Mouse (Mus musculus): ENCODE results near the gene Hist2h2be.
"Not testable (repeated sequence)": the region's sequence is repeated elsewhere in the genome, so short reads cannot be mapped to it uniquely, and the experiment has no call there.

DNA sequence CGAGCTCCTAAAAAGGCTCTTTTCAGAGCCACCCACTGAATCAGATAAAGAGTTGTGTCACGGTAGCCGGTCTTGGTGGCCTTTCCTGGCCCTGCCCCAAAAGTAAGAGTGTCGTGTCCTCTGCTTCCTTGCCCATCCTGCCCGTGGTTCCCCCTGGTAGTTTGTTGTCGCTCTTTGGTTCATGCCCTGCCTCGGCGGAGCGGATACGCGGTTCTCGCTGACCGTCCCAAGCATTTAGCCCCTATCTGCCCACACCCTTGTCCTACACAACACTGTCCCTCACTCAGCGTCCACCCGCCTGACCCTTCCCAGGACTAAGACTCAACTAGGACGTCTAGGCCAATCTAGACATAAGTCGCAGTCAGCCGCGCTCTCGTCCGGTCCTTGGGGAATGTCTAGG is 25.1 kb downstream of the Hist2h2be start:
- not testable (repeated sequence) for TF ChIP-seq CTCF (conservative IDR thresholded peaks at IDR 0.05 in 1 of 2, IDR thresholded peaks at IDR 0.05 in 1 of 2; ENCODE audit: low read depth in 2 of 2, low read length in 2 of 2); EP300 (IDR thresholded peaks at IDR 0.05; ENCODE audit: low read length); BHLHE40 (IDR thresholded peaks at IDR 0.05; ENCODE audit: low read depth, low read length); USF1 (IDR thresholded peaks at IDR 0.05; ENCODE audit: low read depth, low read length); MAX (IDR thresholded peaks at IDR 0.05; ENCODE audit: low read length); ZKSCAN1 (IDR thresholded peaks at IDR 0.05; ENCODE audit: borderline replicate concordance, low read depth, low read length); HCFC1 (IDR thresholded peaks at IDR 0.05; ENCODE audit: low read depth, low read length); E2F4 (IDR thresholded peaks at IDR 0.05; ENCODE audit: insufficient replicate concordance, low read depth, low read length); ELF1 (IDR thresholded peaks at IDR 0.05; ENCODE audit: low read depth, low read length); RCOR1 (conservative IDR thresholded peaks at IDR 0.05; ENCODE audit: low read depth, low read length)
- peak; percentile 54 for TF ChIP-seq POLR2A (IDR thresholded peaks at IDR 0.05; ENCODE audit: low read depth, low read length)
